Mouse (Mus musculus): ENCODE data around the gene Gpalpp1. TPM values are rescaled to one million over a fixed set of nuclear protein-coding genes. Genes with fewer than 3 reads are reported as not detected.
A peak's percentile ranks its signal among the peaks of the same experiment; 100 is the strongest.

The Gpalpp1 gene
- total RNA-seq, 2 experiments from 2014 or later: 19.8 to 22.8 TPM

GRCm38 (mm10) chr14:76099543-76099942, 11.0 kb downstream of the Gpalpp1 start:
- peak in 1 of 2 experiments; percentile 12 for DNase-seq

GRCm38 (mm10) chr14:76097815-76098214, 12.7 kb downstream of the Gpalpp1 start:
- no peak for DNase-seq

- DNase-seq: no peak
Observed at GRCm38 (mm10) chr14:76097244-76097643, 13.3 kb downstream of the Gpalpp1 start.

DNA sequence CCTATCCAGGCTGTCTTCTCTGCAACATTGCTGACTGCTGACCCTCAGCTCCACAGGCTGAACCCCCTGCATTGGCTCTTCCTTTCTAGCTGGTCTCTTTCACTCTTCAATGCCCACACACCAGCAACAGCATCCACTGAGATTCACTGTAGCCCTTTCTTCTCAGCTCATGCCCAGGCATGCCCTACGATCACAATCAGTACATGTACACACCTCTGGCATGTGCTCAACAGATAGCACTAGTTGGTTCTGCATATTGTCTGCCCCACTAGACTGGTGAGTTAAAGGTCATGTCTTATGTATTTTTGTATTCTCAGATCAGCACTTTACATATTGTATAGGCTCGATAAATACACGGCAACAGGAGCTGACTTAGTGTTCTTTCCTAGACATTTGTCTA, 26.4 kb downstream of the Gpalpp1 start:
- DNase-seq: no peak

GRCm38 (mm10) chr14:76082086-76082636, 28.4 kb downstream of the Gpalpp1 start:
- no peak for DNase-seq

DNA sequence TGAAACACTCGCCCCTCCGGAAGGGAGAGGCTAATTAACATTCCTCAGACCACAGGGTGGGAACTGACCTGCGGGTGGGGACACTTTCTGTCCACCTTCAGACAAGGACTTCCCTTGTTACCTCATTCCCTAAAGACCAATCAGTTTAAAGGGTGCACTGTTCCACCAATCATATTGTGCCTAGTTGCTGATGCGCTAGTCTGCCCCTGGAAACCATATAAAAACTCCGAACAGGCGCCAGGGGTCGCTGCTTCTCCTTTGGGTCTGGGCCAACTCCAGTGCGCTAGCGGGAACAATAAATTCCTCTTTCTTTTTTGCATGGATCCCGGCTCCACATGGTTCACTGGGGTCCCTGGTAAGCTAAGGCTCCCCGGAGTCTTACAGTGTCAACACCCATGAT, 29.1 kb downstream of the Gpalpp1 start:
- peak; percentile 14 to 19 for DNase-seq

- DNase-seq: peak; percentile 38 to 48
Observed at GRCm38 (mm10) chr14:76077088-76077491, 33.5 kb downstream of the Gpalpp1 start.

- no peak for DNase-seq
Observed at GRCm38 (mm10) chr14:76076602-76077001, 34.0 kb downstream of the Gpalpp1 start.

- DNase-seq: no peak
Observed at GRCm38 (mm10) chr14:76075721-76076120, 34.8 kb downstream of the Gpalpp1 start.

GRCm38 (mm10) chr14:76074206-76074605, 36.4 kb downstream of the Gpalpp1 start:
- DNase-seq: peak; percentile 17 to 28

GRCm38 (mm10) chr14:76072626-76073025, 37.9 kb downstream of the Gpalpp1 start:
- DNase-seq: peak; percentile 32 to 46

DNA sequence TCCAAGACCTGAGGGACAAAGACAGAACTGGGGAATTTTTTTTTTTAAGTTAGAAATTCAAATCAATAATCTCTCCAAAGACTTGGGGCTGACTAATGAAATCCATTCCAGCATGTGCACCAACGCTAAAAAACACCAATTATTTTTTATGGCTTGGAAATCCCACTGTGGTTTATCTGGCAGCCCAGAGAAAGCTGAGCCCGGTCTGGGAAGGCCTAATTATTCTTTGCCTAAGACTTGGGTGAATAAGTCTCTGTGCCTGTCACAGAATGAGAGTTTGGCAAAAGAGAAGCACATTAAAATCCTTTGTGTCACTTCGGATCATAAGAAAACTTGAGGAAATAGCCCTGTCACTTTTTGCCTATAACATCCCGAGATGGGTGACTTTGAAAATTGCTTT, 41.3 kb downstream of the Gpalpp1 start:
- no peak for DNase-seq

GRCm38 (mm10) chr14:76068296-76068695, 42.3 kb downstream of the Gpalpp1 start:
- no peak for DNase-seq

- DNase-seq: no peak
Observed at GRCm38 (mm10) chr14:76067237-76067636, 43.3 kb downstream of the Gpalpp1 start.

- DNase-seq: peak; percentile 15 to 29
Observed at GRCm38 (mm10) chr14:76059441-76059840, 51.1 kb downstream of the Gpalpp1 start.

- no peak for DNase-seq
Observed at GRCm38 (mm10) chr14:76053726-76054125, 56.8 kb downstream of the Gpalpp1 start.

DNA sequence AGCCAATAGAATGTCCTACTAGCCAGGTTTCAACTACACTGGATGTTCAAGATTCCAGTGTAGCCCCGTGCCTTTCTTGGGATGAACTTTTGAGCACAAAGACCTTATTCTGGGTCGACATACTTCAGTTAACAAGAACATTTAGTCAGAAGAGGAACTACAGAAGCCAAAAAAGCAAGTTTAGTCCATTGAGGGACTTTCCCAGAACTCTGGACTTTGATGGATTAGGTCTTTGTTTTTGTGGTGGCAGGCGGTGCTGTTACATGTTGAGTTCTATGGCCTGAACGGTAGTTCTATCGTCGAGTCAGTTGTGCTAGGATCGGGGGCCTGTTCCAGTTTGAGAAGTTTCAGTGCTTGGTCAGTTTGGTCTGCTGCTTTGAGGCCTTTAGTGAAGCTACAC, 58.6 kb downstream of the Gpalpp1 start:
- DNase-seq: no peak

GRCm38 (mm10) chr14:76045767-76046166, 64.8 kb downstream of the Gpalpp1 start:
- DNase-seq: no peak

GRCm38 (mm10) chr14:76044164-76044557, 66.4 kb downstream of the Gpalpp1 start:
- no peak for DNase-seq

- no peak for DNase-seq
Observed at GRCm38 (mm10) chr14:76043251-76044163, 67.1 kb downstream of the Gpalpp1 start.

Measured in adrenal gland, postnatal 36 days (tissue).